Mouse (Mus musculus): Measurements from ENCODE around the gene Lrp10. TPM values are rescaled to one million over a fixed set of nuclear protein-coding genes. Genes with fewer than 3 reads are reported as not detected.

Gene Lrp10
- polyA plus RNA-seq, 1 experiment from 2014 or later = 41.3 TPM

DNA sequence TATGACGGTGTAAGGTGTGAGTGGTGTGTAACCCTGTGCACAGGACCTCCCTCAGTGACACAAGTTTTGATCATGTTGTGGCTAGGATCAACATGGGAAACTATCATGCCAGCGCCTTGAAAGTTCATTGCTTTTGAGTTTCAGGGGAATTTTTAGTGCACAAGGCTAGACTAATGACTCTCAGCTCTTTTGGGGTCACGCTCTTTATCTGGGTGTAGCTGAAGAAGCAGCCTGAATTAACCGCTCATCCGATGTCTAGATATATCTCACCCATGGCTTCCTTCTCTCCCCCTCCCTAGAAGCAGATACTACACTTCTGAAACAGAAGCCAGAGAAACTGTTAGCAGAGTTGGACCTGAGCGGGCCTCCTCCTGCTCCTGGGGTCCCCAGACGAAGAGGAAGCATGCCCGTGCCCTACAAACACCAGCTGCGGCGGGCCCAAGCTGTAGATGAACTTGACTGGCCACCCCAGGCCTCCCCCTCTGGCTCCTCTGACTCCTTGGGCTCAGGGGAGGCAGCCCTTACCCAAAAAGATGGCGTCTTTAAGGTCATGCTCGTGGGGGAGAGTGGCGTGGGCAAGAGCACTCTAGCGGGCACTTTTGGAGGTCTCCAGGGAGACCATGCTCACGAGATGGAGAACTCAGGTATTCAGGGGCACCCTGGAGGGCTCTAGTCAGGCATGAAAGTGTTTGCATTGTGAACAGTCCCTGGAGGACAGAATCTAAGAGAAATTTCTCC is 13.4 kb downstream of the Lrp10 start:
- H3K4me3 ChIP-seq (ENCODE audit: low read depth, low read length) = no peak overlapping the region
- H3K4me2 ChIP-seq = 0 out of 2 replicates have a peak overlapping the region, but pooled peaks have one; percentile 75
- no peak overlapping the region for H3K9ac ChIP-seq (ENCODE audit: low read depth, low read length)
- no peak overlapping the region for H3K27ac ChIP-seq (ENCODE audit: low read depth, low read length)
- ATAC-seq (replicated peaks; ENCODE audit: low FRiP score) (no peak), DNase-seq (ENCODE audit: low spot score) (no peak)
- WGBS = 69% methylated on average over 15 of the region's 15 CpGs
- no peaks in the 10 kb centered on the region for H3K36me3 ChIP-seq (ENCODE audit: control insufficient read depth, insufficient read depth, low read length)
- no peaks in the 10 kb centered on the region for H3K9me3 ChIP-seq (ENCODE audit: control insufficient read depth, low read length)
- peaks cover 69% of the 10 kb centered on the region for H3K27me3 ChIP-seq (replicated peaks; ENCODE audit: control insufficient read depth, insufficient read depth, low read length)
- H3K4me1 ChIP-seq (replicated peaks; ENCODE audit: control insufficient read depth, insufficient read depth, low read length) = peaks cover 9% of the 10 kb centered on the region

DNA sequence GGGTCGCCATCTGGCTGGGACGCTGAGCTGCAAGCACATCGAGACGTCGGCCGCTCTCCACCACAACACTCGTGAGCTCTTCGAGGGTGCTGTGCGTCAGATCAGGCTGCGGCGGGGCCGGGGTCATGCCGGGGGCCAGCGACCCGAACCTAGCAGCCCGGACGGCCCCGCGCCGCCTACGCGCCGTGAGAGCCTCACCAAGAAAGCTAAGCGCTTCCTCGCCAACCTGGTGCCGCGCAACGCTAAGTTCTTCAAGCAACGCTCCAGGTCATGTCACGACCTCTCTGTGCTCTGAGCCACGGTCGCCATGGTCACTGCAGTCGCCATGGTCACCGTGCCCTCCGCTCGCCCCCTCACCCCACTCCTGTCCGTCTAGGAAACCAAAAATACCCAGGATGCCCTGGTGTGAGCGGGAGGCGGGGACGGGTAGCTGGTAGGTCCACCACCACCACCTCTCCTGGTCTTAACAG is 15.5 kb downstream of the Lrp10 start:
- DNase-seq (ENCODE audit: low spot score) (no peak), ATAC-seq (replicated peaks; ENCODE audit: low FRiP score) (no peak; the same call in 1 of the 2 replicates)
- peaks cover 69% of the 10 kb centered on the region for H3K27me3 ChIP-seq (replicated peaks; ENCODE audit: control insufficient read depth, insufficient read depth, low read length)
- no peak overlapping the region for H3K27ac ChIP-seq (ENCODE audit: low read depth, low read length)
- no peaks in the 10 kb centered on the region for H3K36me3 ChIP-seq (ENCODE audit: control insufficient read depth, insufficient read depth, low read length)
- H3K9me3 ChIP-seq (ENCODE audit: control insufficient read depth, low read length) = no peaks in the 10 kb centered on the region
- WGBS = 2% methylated on average over 40 of the region's 40 CpGs
- H3K4me2 ChIP-seq = peak overlapping the region; percentile 73
- no peak overlapping the region for H3K9ac ChIP-seq (ENCODE audit: low read depth, low read length)
- H3K4me3 ChIP-seq (ENCODE audit: low read depth, low read length) = peak overlapping the region; percentile 43
- peaks cover 9% of the 10 kb centered on the region for H3K4me1 ChIP-seq (replicated peaks; ENCODE audit: control insufficient read depth, insufficient read depth, low read length)

- Histone ChIP-seq H3K27me3 (replicated peaks; ENCODE audit: control insufficient read depth, insufficient read depth, low read length) (peaks cover 58% of the 10 kb centered on the region), H3K4me3 (ENCODE audit: low read depth, low read length) (no peak overlapping the region), H3K27ac (ENCODE audit: low read depth, low read length) (no peak overlapping the region), H3K4me1 (replicated peaks; ENCODE audit: control insufficient read depth, insufficient read depth, low read length) (peaks cover 9% of the 10 kb centered on the region), H3K9ac (ENCODE audit: low read depth, low read length) (no peak overlapping the region), H3K9me3 (ENCODE audit: control insufficient read depth, low read length) (no peaks in the 10 kb centered on the region), H3K36me3 (ENCODE audit: control insufficient read depth, insufficient read depth, low read length) (no peaks in the 10 kb centered on the region), H3K4me2 (no peak overlapping the region)
- 70% methylated on average over 6 of the region's 6 CpGs for WGBS
- no peak for DNase-seq (ENCODE audit: low spot score)
- no peak for ATAC-seq (replicated peaks; ENCODE audit: low FRiP score)
Measured at GRCm38 (mm10) chr14:54480673-54481072, 16.7 kb downstream of the Lrp10 start.

DNA sequence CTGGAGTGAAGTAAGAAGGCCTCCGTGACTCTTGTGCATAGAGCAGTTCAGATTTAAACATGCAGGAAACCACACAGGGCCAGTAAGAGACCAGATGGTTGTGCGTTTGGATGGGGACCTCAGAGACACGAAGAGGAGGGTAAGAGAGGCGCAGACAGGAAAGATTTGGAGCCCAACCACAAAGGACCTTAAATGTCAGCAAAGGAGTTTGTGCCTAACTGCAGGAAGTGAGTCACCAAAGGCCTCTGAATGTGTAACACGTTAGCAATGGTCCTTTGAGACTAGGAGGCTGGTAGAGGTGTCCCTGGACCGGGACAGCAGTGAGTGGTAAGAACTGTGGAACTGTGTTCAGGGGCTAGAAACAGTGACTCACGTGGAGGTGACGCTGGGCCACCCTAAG is 17.5 kb downstream of the Lrp10 start:
- no peaks in the 10 kb centered on the region for H3K36me3 ChIP-seq (ENCODE audit: control insufficient read depth, insufficient read depth, low read length)
- no peak overlapping the region for H3K4me3 ChIP-seq (ENCODE audit: low read depth, low read length)
- H3K27me3 ChIP-seq (replicated peaks; ENCODE audit: control insufficient read depth, insufficient read depth, low read length) = peaks cover 51% of the 10 kb centered on the region
- DNase-seq (ENCODE audit: low spot score) (no peak), ATAC-seq (replicated peaks; ENCODE audit: low FRiP score) (no peak)
- peaks cover 4% of the 10 kb centered on the region for H3K4me1 ChIP-seq (replicated peaks; ENCODE audit: control insufficient read depth, insufficient read depth, low read length)
- no peaks in the 10 kb centered on the region for H3K9me3 ChIP-seq (ENCODE audit: control insufficient read depth, low read length)
- H3K9ac ChIP-seq (ENCODE audit: low read depth, low read length) = no peak overlapping the region
- H3K27ac ChIP-seq (ENCODE audit: low read depth, low read length) = no peak overlapping the region
- no peak overlapping the region for H3K4me2 ChIP-seq
- WGBS = 53% methylated on average over 8 of the region's 8 CpGs

DNA sequence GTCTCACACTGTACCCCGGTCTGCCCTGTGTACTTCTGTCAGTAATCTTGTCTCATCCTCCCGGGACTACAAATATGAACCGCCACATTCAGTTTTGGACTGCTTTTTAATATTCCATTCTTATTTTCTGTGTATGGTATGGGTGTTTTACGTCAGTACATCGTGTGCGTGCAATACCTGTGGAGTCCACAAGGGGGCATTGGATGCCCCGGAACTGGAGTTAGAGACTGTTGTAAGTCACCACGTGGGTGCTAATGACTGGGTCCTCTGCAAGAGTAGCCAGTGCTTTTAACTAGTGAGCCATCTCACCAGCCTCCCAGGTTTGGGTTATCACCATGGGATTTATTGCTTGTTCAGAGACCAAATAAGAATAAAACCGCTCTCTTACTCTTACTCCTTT is 18.6 kb downstream of the Lrp10 start:
- no peaks in the 10 kb centered on the region for H3K9me3 ChIP-seq (ENCODE audit: control insufficient read depth, low read length)
- WGBS = 36% methylated on average over 9 of the region's 9 CpGs
- peak; percentile 51 for DNase-seq (ENCODE audit: low spot score)

GRCm38 (mm10) chr14:54485899-54486298 is 22.0 kb downstream of the Lrp10 start:
- no peak overlapping the region for H3K27ac ChIP-seq (ENCODE audit: low read depth, low read length)
- no peak overlapping the region for H3K4me3 ChIP-seq (ENCODE audit: low read depth, low read length)
- no peak overlapping the region for H3K4me2 ChIP-seq
- H3K36me3 ChIP-seq (ENCODE audit: control insufficient read depth, insufficient read depth, low read length) = no peaks in the 10 kb centered on the region
- no peak overlapping the region for H3K9ac ChIP-seq (ENCODE audit: low read depth, low read length)
- H3K4me1 ChIP-seq (replicated peaks; ENCODE audit: control insufficient read depth, insufficient read depth, low read length) = no peaks in the 10 kb centered on the region
- DNase-seq (ENCODE audit: low spot score) (no peak), ATAC-seq (replicated peaks; ENCODE audit: low FRiP score) (no peak)
- H3K27me3 ChIP-seq (replicated peaks; ENCODE audit: control insufficient read depth, insufficient read depth, low read length) = peaks cover 7% of the 10 kb centered on the region
- WGBS = 75% methylated on average over 7 of the region's 7 CpGs
- H3K9me3 ChIP-seq (ENCODE audit: control insufficient read depth, low read length) = no peaks in the 10 kb centered on the region

More for the DNA sequence above, 18.6 kb downstream of the Lrp10 start:
- Histone ChIP-seq H3K4me2 (no peak overlapping the region), H3K36me3 (ENCODE audit: control insufficient read depth, insufficient read depth, low read length) (no peaks in the 10 kb centered on the region), H3K4me3 (ENCODE audit: low read depth, low read length) (no peak overlapping the region), H3K4me1 (replicated peaks; ENCODE audit: control insufficient read depth, insufficient read depth, low read length) (no peaks in the 10 kb centered on the region), H3K27ac (ENCODE audit: low read depth, low read length) (no peak overlapping the region), H3K27me3 (replicated peaks; ENCODE audit: control insufficient read depth, insufficient read depth, low read length) (peaks cover 41% of the 10 kb centered on the region), H3K9ac (ENCODE audit: low read depth, low read length) (no peak overlapping the region)
- no peak for ATAC-seq (replicated peaks; ENCODE audit: low FRiP score)

GRCm38 (mm10) chr14:54487732-54488131 is 23.8 kb downstream of the Lrp10 start:
- no peak overlapping the region for H3K4me3 ChIP-seq (ENCODE audit: low read depth, low read length)
- H3K9me3 ChIP-seq (ENCODE audit: control insufficient read depth, low read length) = no peaks in the 10 kb centered on the region
- H3K4me2 ChIP-seq = no peak overlapping the region
- WGBS = 53% methylated on average over 2 of the region's 2 CpGs
- no peak overlapping the region for H3K9ac ChIP-seq (ENCODE audit: low read depth, low read length)
- ATAC-seq (replicated peaks; ENCODE audit: low FRiP score) (no peak), DNase-seq (ENCODE audit: low spot score) (no peak)
- no peaks in the 10 kb centered on the region for H3K27me3 ChIP-seq (replicated peaks; ENCODE audit: control insufficient read depth, insufficient read depth, low read length)
- no peaks in the 10 kb centered on the region for H3K4me1 ChIP-seq (replicated peaks; ENCODE audit: control insufficient read depth, insufficient read depth, low read length)
- H3K36me3 ChIP-seq (ENCODE audit: control insufficient read depth, insufficient read depth, low read length) = no peaks in the 10 kb centered on the region
- H3K27ac ChIP-seq (ENCODE audit: low read depth, low read length) = no peak overlapping the region

DNA sequence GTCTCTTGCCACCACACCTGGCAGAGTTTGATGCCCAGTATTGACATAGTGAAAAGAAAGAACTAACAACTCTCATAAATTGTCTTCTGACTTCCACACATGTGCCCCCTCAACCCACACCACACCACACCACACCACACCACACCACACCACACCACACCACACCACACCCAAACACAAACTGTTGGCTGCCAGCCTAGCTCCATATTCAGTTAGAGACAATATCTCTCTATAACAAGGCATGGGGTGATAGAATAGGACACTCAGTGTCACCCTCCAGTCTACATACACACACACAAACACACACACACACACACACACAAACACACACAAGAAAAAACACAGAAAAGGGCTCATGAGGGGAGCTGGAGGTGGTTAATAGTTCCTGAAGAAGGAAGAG is 24.4 kb downstream of the Lrp10 start:
- no peak for ATAC-seq (replicated peaks; ENCODE audit: low FRiP score)
- no peak for DNase-seq (ENCODE audit: low spot score)
- no peak overlapping the region for H3K27ac ChIP-seq (ENCODE audit: low read depth, low read length)

More for the DNA sequence above, 24.4 kb downstream of the Lrp10 start:
- no peaks in the 10 kb centered on the region for H3K9me3 ChIP-seq (ENCODE audit: control insufficient read depth, low read length)
- no peak overlapping the region for H3K4me3 ChIP-seq (ENCODE audit: low read depth, low read length)
- H3K4me2 ChIP-seq = no peak overlapping the region
- H3K4me1 ChIP-seq (replicated peaks; ENCODE audit: control insufficient read depth, insufficient read depth, low read length) = no peaks in the 10 kb centered on the region
- H3K9ac ChIP-seq (ENCODE audit: low read depth, low read length) = no peak overlapping the region
- H3K36me3 ChIP-seq (ENCODE audit: control insufficient read depth, insufficient read depth, low read length) = no peaks in the 10 kb centered on the region
- no peaks in the 10 kb centered on the region for H3K27me3 ChIP-seq (replicated peaks; ENCODE audit: control insufficient read depth, insufficient read depth, low read length)
